Mouse (Mus musculus) cerebellum, adult (tissue): ENCODE data around the gene Slc34a1.
"Not testable (repeated sequence)": the region's sequence is repeated elsewhere in the genome, so short reads cannot be mapped to it uniquely, and the experiment has no call there.

Experiments used
- ATAC-seq: cut with Nextera tagmentation; 2 replicates; pipeline ENCODE4 v1.9.2; 2017; ENCODE audit warnings: mild to moderate bottlenecking, moderate library complexity, mixed read lengths; ENCODE audit not compliant: insufficient number of reproducible peaks, low FRiP score, low TSS enrichment

Gene Slc34a1

DNA sequence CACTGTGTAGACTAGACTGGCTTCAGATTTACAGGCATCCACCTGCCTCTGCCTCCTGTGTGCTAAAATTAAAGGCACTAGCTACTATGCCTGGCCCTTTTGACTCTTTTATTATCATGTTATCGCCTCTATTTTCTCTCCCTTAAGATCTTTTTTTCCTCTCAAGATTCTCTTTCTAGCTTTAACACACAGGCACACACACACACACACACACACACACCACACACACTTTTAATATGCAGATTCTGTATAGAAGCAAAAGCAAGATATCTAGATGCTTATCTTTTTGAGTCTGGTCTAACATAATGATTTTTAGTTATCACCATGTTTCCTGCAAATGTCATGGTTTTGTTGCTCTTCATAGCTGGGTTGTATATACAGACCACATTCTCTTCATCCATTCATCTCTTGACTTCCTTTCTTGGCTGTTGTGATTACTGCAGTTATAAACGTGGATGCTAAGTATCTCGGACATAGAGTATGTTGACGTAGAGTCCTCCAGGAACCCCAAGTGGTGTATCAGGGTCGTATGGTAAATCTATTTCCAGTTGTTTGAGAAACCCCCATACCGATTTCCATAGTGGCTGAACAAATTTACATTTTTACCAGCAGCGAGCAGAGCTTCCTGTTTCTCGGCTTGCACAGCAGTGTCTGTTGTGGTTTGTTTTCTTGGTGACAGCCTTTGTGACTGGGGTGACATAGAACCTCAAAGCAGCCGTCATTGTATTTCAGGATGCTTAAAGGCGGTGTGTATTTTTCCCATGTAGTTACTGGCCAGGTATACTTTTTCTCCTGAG, 34.1 kb downstream of the Slc34a1 start:
- ATAC-seq = no peak

DNA sequence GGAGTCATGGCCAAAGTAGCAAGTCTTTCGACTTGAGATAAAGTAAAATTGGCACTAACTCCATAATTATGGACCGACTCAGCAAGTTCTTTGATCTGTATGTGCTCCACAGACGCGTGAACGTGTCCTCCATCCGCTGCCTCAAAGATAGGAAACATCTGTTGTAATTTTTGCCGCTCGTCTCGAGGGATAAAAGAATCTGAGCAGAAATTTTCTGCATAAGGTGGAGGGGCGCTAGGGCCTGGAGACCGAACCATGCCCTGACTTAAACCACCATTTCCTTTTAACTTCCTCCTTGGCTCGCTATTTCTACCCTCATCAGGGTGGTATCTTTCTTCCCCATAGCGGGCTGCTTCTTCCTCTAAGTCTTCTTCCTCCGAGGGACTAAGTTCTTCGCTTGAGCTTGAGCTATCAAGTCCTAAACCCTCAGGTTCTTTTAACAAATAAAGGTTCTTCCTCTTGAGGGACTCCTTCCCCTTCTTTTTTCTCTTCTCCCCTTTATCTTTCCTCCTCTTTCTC, 39.2 kb downstream of the Slc34a1 start:
- ATAC-seq = not testable (repeated sequence)

DNA sequence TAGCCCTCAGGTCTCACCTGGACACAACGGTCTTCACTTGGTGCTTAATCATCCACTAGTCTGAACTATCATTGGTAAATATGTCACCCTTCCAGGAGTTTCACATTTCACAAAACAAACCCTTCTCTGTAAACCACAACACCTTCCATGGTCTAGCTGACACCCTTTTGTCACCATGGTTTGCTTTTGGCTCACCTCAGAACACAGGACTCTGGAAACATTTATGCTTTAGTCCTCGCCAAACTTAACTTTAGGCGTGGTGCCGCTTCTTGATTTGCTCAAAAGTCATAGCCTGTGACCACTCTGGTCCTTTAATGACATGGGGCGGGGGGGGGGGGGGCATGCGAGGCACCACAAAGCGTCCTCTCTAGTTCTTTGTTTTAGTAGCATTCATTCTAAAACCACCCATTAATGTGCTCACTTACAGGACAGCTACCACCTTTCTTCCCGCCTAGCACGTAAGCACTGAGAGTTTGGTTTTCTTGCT, 45.9 kb downstream of the Slc34a1 start:
- ATAC-seq = no peak

DNA sequence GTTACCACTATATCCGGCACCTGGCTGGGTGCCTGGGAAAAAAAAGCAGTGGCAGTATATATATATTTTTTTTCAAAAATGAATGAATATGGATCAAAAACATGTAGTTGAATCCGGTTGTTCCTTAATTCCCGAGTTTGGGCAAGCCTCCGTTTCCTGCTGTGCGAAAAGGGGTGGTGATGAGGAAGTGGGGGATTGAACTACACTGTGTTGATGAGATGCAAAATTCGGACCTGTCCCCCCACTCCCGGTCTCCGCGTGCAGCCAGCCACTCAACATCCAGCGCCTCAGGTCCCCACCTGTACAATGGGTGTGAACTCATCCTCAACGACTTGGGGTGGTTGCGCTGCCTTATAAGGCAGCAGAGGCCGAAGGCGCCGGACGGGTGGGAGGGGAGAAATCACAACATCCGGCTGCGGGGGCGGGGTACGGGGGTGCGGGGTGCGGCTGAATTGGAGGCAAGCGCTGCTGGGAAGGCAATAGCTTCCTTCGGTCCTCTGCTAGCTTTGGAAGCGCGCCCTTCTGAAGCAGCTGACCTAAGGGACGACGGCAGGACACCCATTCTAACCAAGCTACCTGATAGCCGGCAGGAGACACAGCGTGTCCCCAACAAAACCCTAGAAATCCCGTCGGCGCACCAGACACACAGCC, 46.4 kb downstream of the Slc34a1 start:
- ATAC-seq = peak; percentile 47

DNA sequence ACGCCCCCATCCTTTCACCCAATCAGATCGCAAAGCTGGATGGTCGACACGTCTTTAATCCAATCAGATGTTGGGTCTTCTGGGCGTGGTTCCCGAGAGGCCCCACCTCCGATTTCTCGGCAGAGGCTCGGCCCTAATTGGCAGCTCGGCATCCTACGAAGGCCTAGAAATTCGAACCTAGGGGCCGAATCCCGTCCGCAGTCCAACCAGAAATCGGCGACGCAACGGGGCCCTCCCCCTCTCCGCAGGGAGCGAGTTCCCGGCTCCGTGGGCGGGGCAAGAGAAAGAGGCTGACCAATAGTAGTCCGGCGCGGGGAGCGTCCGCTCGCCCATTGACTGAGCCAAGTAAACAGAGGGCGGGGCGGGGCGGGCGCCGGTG, 46.9 kb downstream of the Slc34a1 start, which contains the start of gene Grk6:
Grk6 (plus strand) TSS at position 136 of the 379 bp plus-strand sequence.
- ATAC-seq = peak; percentile 95

DNA sequence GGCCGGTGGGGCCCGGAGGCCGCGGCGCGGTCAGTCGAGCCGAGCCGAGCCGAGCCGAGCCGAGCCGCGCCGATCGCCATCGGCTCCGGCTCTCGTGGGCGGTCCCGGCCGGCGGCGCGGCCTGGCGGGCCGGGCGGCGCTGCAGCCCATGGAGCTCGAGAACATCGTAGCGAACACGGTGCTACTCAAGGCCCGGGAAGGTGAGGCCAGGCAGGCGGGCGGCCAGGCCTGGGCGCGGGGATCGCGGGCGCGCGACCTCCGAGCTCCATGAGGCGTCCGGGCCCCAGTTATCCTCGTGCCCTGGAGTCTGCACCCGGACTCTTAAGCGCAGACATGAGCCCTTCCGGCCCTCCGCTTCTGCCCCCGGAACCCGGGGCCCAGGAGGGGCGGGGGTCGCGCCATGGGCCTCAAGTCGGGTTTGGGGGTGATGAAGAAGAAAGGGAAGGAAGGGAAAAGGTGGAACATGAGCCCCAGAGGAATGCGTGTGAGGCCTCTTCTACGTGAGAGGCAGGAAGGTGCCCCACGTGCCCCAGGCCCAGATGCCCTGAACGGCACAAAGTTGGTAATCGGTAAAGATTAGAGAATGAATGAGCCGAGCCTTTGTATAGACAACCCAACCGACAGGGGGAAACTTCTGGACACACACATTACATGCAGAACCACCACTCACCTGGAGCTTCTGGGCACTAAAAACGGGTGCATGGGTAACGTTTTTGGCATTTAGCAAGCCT, 47.5 kb downstream of the Slc34a1 start:
- no peak for ATAC-seq

DNA sequence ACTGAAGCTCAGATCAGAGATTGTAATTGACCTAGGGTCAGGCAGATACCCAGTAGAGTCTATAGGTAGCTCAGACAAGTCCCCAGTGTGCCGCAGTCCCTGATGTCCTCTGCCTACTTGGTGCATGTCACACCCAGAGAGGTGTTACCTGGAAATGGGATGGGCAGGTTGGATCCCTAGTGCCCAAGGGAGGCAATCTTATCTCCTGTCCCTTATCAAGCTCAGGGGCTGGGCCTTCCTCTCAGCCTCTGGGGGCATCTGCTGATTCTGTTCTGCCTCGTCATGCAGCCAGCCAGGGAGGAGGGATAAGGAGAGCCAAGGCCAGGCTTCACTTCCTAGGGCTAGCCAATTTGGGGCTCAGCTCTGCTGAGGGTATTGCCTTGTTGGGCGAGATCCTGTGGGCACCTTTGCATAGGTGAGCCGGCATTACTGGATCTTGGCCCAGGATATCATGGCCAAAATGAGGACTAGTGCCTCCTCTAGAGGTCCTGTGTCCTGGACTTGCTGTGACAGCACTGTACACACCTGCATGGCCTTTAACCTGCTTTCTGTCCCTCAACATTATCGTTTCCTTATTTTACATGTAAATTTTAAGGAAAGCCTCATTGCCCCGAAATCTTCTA, 48.6 kb downstream of the Slc34a1 start:
- no peak for ATAC-seq

DNA sequence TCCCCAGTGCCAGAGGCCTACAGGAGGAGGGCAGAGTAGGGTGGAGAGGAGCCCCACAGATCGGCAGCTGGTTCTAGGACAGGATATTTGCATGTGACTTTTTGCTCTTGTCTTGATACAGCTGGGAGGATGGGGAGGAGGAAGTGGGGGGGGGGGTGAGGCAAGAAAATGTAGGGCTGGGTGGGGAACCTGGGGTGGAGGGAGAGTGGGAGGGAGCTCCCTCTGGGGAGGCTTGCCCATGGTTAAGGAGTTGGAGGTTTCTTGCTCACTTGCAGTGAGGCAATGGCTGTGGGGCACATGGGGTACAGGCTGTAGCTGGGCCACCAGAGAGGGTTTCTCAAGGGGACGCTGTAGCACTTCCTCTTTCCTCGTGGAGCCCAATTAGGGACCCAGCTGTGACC, 49.6 kb downstream of the Slc34a1 start:
- no peak for ATAC-seq

DNA sequence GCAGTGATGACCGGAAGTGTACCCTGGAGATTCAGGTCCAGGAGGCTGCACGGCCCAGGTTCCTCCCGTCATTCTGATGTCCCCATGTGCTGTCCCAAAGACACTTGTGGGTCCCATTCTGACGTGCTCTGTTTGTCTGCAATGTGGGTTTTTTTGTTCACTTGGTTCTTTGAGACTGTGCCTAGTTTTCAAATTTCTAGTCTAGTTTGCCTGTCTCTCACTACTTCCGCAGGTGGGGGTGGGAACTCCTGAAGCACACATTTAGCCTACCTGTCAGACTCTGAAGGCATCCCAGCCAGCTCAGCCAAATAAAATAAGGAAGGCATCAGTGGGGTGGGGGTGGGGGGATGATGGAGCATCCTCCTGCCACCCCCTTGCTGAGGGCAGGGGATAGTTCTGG, 50.1 kb downstream of the Slc34a1 start:
- no peak for ATAC-seq

DNA sequence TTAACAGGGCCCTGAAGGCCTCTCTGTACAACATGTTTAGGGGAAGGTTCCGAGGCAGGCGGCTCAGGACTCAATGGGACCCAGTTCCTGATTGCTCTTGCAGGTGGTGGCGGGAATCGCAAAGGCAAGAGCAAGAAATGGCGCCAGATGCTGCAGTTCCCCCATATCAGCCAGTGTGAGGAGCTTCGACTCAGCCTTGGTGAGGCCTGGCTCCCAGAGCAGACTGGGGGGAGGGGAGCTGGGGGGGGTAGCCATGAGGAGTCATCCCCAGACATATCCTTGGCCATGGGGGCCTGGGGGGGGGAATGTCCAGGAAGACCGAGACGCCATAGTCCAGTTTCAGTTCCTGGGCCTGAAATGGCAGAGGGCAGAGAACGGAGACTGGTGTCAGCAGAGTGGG, 51.2 kb downstream of the Slc34a1 start:
- ATAC-seq = no peak

DNA sequence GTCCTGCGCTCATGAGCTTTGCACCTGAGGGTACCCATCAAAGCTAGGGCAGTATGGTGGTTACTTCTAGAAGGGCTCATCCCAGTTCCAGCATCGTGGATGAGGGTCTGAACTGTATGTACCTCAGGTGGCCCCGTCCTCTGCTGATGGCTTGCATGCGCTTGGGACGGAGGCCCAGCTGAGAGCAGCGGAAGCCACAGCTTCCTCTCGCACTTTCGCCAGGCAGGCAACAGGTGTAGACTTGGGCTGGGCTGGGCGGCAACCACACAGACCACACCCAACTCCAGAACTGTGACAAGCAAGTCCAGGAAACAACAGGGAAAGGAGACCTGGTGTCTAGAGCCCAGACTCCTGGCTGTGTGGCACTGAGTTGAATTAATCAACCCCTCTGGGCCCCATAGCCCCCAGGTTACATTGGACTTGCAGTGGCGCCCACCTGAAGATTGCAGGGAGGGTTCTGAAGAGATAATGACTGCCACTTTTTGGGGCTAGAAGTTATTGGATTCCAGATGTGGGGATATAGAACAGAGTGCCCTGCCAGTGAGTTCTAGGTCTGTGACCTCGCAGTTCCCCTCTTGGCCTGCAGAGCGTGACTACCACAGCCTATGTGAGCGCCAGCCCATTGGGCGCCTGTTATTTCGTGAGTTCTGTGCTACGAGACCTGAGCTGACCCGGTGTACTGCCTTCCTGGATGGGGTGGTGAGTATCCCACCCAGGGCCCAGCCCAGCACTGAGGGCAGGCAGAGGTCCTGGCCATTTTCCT, 51.9 kb downstream of the Slc34a1 start:
- no peak for ATAC-seq

DNA sequence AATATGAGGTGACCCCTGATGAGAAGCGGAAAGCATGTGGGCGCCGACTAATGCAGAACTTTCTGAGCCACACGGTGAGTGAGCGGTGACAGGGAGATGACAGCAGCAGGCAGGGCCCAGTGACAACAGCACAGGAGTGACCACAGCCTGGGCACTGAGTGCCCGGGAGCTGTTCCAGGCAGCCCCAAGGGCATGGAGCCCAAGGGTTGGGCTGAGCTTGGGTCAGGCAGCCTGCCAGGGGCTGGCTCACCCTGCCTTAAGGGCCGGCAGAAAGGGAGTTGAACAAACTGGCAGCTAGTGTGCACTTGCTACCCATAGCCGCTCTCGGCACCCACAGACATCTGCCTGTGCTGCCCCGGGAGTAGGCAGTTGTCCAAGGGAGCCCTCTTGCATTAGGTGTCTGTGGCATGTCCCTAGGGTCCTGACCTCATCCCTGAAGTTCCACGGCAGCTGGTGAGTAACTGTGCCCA, 52.6 kb downstream of the Slc34a1 start:
- no peak for ATAC-seq

DNA sequence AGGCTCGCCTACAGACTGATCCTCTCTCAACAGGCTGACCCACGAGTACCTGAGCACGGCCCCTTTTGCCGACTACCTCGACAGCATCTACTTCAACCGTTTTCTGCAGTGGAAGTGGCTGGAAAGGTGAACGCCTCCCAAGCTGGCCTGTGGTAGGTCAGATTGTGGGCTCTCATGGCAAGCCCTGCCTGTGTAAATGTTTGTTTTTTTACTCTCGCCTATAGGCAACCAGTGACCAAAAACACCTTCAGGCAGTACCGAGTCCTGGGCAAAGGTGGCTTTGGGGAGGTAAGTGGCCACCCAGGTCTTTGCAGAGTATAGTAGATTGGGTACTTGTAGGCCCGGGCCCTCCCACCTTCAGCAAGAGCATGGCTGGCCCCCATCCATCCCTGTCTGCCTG, 53.3 kb downstream of the Slc34a1 start:
- no peak for ATAC-seq

DNA sequence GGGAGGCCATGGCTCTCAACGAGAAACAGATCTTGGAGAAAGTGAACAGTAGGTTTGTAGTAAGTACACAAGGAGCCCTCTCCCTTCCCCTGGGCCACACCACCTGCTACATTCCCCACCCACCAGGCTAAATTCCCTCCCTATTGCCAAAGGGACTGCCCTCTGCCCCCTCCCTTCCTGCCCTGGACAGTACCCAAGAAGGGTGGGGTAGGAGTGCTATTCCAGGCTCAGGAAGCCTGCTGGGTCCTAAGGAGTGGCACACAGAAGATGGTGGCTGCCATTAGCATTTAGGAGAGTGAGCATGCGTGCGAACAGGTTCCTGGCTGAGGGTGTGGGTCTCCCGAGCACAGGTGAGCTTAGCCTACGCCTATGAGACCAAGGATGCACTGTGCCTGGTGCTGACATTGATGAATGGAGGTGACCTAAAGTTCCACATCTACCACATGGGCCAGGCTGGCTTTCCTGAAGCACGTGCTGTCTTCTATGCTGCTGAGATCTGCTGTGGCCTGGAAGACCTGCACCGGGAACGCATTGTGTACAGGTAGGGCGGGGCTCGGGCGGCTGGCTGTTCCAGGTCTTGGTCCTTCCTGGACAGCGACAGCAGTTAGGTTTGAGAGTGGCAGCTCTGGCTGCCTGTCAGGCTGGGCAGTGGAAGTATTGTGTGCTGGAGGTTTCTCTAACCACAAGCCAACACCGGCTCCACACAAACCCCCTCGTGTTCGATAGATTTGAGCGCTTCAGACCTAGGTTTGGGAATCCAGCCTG, 54.0 kb downstream of the Slc34a1 start:
- no peak for ATAC-seq

DNA sequence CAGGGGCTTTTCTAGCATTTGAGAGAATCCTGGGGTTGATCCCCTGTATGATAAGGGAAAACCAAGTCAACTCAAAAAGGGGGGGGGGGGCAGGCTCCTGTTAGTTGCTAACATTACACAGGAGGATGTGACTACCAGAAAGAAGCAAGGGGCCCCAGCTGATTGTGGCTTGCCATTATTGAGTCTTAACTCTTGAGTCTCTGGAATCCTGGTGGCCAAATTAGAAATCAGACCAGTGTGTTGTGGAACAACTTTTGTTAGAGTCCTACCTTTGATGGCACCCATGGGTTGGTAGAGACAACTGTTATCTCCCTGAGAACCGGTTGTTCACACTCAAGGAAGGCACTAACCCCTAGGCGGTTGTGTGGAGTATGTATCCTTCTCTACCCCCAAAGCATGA, 65.0 kb downstream of the Slc34a1 start:
- ATAC-seq = no peak

DNA sequence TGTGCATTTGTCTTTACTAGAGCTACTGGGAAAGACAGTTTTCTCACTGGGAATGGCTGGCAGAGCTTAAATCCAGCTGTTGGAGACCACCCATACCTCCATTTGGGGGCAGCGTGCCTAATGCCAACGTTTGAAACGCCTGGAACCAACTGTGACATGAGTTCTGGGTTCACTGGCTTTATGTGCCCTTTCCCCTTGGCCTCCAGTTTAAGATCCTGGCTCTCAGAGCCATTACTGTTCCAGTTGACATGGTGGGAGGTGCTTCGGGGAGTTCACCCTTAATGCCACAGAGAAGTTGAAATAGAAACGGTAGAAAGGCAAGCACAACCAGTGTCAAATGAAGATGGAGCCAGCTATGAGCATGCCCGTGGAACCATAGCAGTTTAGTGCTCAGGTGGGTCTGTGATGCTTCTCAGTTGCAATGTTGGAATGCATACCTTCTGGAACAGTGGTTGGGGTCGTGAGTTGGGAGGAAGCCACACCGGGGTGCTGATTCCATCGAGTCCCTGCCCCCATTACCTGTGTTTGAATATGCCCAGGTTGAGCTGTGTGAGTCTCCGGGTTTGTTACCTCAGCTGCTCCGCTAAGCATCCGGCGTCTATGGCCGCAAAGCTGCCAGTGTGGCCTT, 65.5 kb downstream of the Slc34a1 start:
- no peak for ATAC-seq

DNA sequence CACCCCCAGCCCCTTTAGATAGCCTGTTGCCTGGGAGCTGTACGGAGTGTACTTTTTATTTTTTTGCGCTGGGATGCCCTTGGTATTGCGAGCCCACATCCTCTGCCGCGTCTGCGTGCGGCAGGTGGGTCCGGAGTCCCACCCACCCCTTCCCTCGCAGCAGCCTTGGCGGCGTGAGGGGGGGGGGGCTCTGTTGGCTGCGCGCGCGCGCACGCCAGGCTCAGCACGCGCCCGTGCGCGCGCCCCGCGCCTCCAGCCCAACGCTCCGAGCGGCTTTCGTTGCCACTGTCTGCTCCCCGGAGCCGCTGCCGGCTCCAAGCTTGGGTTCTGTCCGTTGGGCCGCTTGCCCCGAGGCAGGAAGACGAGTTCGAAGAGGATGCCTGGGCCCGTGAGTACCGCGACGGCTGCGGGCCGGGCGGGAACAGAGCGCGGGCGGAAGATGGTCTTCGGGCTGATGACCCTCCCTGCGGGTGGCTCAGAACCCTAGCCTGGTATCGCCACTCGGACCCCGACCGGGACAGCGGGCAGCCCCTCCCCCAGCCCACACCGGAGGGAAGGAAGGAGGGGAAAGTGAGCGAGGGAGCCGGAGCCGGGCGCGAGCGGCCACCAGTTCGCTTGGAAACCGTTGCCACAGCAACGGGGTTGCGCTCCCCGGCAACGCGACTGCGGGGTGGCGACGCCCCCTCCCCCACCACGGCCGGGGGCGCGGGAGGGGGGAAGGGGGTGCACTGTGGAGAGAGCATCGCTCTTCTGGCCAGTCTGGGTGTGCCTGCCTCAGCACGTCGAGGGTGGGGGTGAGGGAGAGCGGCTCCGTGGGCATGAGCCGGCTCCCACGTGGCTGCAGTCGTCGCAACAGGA, 66.3 kb downstream of the Slc34a1 start, which contains the start of gene Prr7:
Prr7 (plus strand) TSS at position 241 of the 858 bp plus-strand sequence.
- ATAC-seq = peak; percentile 32; the same call in 1 of the 2 replicates
